Mouse (Mus musculus): ENCODE data around the gene Vsig8. TPM values are rescaled to one million over a fixed set of nuclear protein-coding genes. Genes with fewer than 3 reads are reported as not detected.

The Vsig8 gene
- not detected for polyA plus RNA-seq (2014; fragmentation: Illumina TruSeq; extraction: RNeasy Lipid Tissue Mini Kit (QIAGEN cat#74804); ENCODE audit: low read depth, low replicate concordance)

GRCm38 (mm10) chr1:172555638-172556037 is at the start of gene Vsig8:
TSS of gene Vsig8 (plus strand) at chr1:172555938.

GRCm38 (mm10) chr1:172520576-172521440 is 34.9 kb upstream of the Vsig8 start, which contains the start of gene Cfap45:
TSS of gene Cfap45 (plus strand) at chr1:172520801.

DNA sequence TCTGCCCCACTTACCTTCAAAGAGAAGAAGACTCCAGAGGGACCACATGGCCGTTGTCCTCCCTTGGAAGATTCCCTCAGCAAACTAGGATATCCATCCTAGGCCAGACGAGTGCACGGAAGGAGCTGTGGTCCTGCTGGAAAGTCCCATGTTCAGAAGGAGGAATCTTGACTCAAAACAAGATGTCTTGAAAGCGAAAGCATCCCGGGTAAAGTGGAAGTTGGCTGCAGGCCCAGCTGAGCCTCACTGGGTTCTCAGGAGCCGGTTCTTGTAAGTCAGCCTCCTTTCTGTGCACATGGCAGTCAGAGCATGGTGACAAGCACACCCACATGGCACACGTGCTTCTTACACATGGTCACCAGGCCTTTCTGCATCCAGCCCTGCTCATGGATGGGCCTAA is 34.6 kb downstream of the Vsig8 start, which contains the start of gene Slamf8:
Slamf8 (minus strand) TSS at position 184 of the 400 bp plus-strand sequence.

DNA sequence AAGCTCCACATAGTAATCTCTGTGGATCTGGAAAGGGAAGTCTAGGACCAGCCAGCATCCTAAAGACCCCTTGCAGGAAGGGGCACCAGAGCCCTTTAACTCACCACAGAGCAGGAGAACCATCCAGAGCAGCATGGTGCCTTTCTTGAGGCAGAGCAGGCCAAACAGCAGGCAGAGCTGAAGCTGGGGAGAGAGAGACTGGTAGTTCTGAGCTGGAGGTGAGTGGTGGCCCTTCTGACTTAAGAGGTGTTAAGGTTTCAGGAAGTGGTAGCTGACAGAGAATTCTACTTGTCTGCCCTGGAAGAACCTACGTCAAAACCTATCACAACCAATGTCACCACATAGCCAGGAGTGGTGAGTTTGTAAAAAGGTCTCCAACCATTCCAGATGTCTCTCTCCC is 46.6 kb downstream of the Vsig8 start, which contains the start of gene Fcrl6:
Fcrl6 (minus strand) TSS at position 226 of the 400 bp plus-strand sequence.

Other genes with a start within 250 kb of the Vsig8 start
- gene Kcnj9, start 226.6 kb upstream of the Vsig8 start, polyA plus RNA-seq (2014; fragmentation: Illumina TruSeq; extraction: RNeasy Lipid Tissue Mini Kit (QIAGEN cat#74804); ENCODE audit: low read depth, low replicate concordance), result not detected
- 0.16 TPM for gene Kcnj10, start 214.7 kb upstream of the Vsig8 start, polyA plus RNA-seq (2014; fragmentation: Illumina TruSeq; extraction: RNeasy Lipid Tissue Mini Kit (QIAGEN cat#74804); ENCODE audit: low read depth, low replicate concordance)
- gene Pigm, start 179.4 kb upstream of the Vsig8 start, polyA plus RNA-seq (2014; fragmentation: Illumina TruSeq; extraction: RNeasy Lipid Tissue Mini Kit (QIAGEN cat#74804); ENCODE audit: low read depth, low replicate concordance), result 4.1 TPM
- gene Slamf9, start 80.6 kb upstream of the Vsig8 start, polyA plus RNA-seq (2014; fragmentation: Illumina TruSeq; extraction: RNeasy Lipid Tissue Mini Kit (QIAGEN cat#74804); ENCODE audit: low read depth, low replicate concordance), result 5.1 TPM
- 1.8 TPM for gene Igsf9, start 74.2 kb upstream of the Vsig8 start, polyA plus RNA-seq (2014; fragmentation: Illumina TruSeq; extraction: RNeasy Lipid Tissue Mini Kit (QIAGEN cat#74804); ENCODE audit: low read depth, low replicate concordance)
- gene Tagln2, start 55.9 kb upstream of the Vsig8 start, polyA plus RNA-seq (2014; fragmentation: Illumina TruSeq; extraction: RNeasy Lipid Tissue Mini Kit (QIAGEN cat#74804); ENCODE audit: low read depth, low replicate concordance), result 101 TPM
- gene Cfap45, start 35.1 kb upstream of the Vsig8 start, polyA plus RNA-seq (2014; fragmentation: Illumina TruSeq; extraction: RNeasy Lipid Tissue Mini Kit (QIAGEN cat#74804); ENCODE audit: low read depth, low replicate concordance), result 0.47 TPM
- 0.73 TPM for gene Slamf8, start 34.6 kb downstream of the Vsig8 start, polyA plus RNA-seq (2014; fragmentation: Illumina TruSeq; extraction: RNeasy Lipid Tissue Mini Kit (QIAGEN cat#74804); ENCODE audit: low read depth, low replicate concordance)
- not detected for gene Fcrl6, start 46.6 kb downstream of the Vsig8 start, polyA plus RNA-seq (2014; fragmentation: Illumina TruSeq; extraction: RNeasy Lipid Tissue Mini Kit (QIAGEN cat#74804); ENCODE audit: low read depth, low replicate concordance)
- 18.7 TPM for gene Dusp23, start 77.0 kb downstream of the Vsig8 start, polyA plus RNA-seq (2014; fragmentation: Illumina TruSeq; extraction: RNeasy Lipid Tissue Mini Kit (QIAGEN cat#74804); ENCODE audit: low read depth, low replicate concordance)
- 0.52 TPM for gene Crp, start 142.1 kb downstream of the Vsig8 start, polyA plus RNA-seq (2014; fragmentation: Illumina TruSeq; extraction: RNeasy Lipid Tissue Mini Kit (QIAGEN cat#74804); ENCODE audit: low read depth, low replicate concordance)